Mouse (Mus musculus) MEL (cell line): ENCODE measurements around the gene Tmppe. TPM values are rescaled to one million over a fixed set of nuclear protein-coding genes. Genes with fewer than 3 reads are reported as not detected.

ENCODE experiments used
- DNase-seq: peaks from one replicate; pipeline ENCODE4 v3.0.0; 2011; ENCODE audit warnings: low read depth, low spot score
- H3K27ac ChIP-seq: 2 replicates; pipeline ENCODE4 v1.5.1; 2012; ENCODE audit warnings: low read depth, mild to moderate bottlenecking, control low read depth, low read length, moderate library complexity; ENCODE audit not compliant: control insufficient read depth
- H3K27me3 ChIP-seq, 2 experiments: fragments of 150-350 bp in 1 of 2; sonication (generic) in 1 of 2; 2 replicates each; pipeline ENCODE4 v1.6.1; 2012; ENCODE audit warnings: low read length in 2 of 2, mild to moderate bottlenecking in 2 of 2, improper control_type of control experiment in 1 of 2, moderate library complexity in 1 of 2; ENCODE audit not compliant: insufficient read depth in 2 of 2, control insufficient read depth in 1 of 2
- H3K36me3 ChIP-seq, 2 experiments: 2 replicates each; pipeline ENCODE4 v1.6.1; 2012 to 2014; ENCODE audit warnings: low read length in 2 of 2, improper control_type of control experiment in 1 of 2, inconsistent platforms in 1 of 2, mild to moderate bottlenecking in 1 of 2; ENCODE audit not compliant: insufficient read depth in 2 of 2, control insufficient read depth in 1 of 2
- H3K4me1 ChIP-seq, 2 experiments: fragments of 150-350 bp in 1 of 2; sonication (generic) in 1 of 2; 2 replicates each; pipeline ENCODE4 v1.6.1; 2012; ENCODE audit warnings: low read length in 2 of 2, improper control_type of control experiment in 1 of 2, mild to moderate bottlenecking in 1 of 2; ENCODE audit not compliant: insufficient read depth in 2 of 2, control insufficient read depth in 1 of 2
- H3K4me3 ChIP-seq, 2 experiments: fragments of 150-350 bp in 1 of 2; sonication (generic) in 1 of 2; 2 replicates each; pipeline ENCODE4 v1.5.1; 2012; ENCODE audit warnings: low read depth in 2 of 2, low read length in 2 of 2, mild to moderate bottlenecking in 2 of 2, moderate library complexity in 2 of 2, control low read depth in 1 of 2, improper control_type of control experiment in 1 of 2; ENCODE audit not compliant: control insufficient read depth in 1 of 2, insufficient read depth in 1 of 2
- H3K79me2 ChIP-seq: 2 replicates; pipeline ENCODE4 v1.6.1; 2012; ENCODE audit warnings: mild to moderate bottlenecking, low read length, moderate library complexity; ENCODE audit not compliant: control insufficient read depth, poor library complexity, insufficient read depth
- H3K9ac ChIP-seq: 2 replicates; pipeline ENCODE4 v1.6.1; 2012; ENCODE audit warnings: low read depth, mild to moderate bottlenecking, control low read depth, low read length, moderate library complexity; ENCODE audit not compliant: control insufficient read depth, poor library complexity, severe bottlenecking
- H3K9me3 ChIP-seq: fragments of 150-350 bp; sonication (generic); replicated peaks from 2 replicates; pipeline ENCODE4 v1.6.1; 2012; ENCODE audit warnings: mild to moderate bottlenecking, low read length, improper control_type of control experiment, moderate library complexity; ENCODE audit not compliant: insufficient read depth
- BHLHE40 ChIP-seq: IDR thresholded peaks from 2 replicates; pipeline ENCODE4 v1.6.1; 2012; ENCODE audit warnings: low read depth, mild to moderate bottlenecking, inconsistent platforms, low read length, improper control_type of control experiment, borderline replicate concordance
- CHD1 ChIP-seq: IDR thresholded peaks from 2 replicates; pipeline ENCODE4 v1.6.1; 2012; ENCODE audit warnings: low read depth, mild to moderate bottlenecking, inconsistent platforms, low read length, improper control_type of control experiment
- CTCF ChIP-seq, 3 experiments: IDR thresholded peaks in 2 of 3; conservative IDR thresholded peaks in 1 of 3; 2 replicates each; pipeline ENCODE4 v1.5.1; 2011 to 2012; ENCODE audit warnings: low read length in 3 of 3, low read depth in 2 of 3, mild to moderate bottlenecking in 2 of 3, improper control_type of control experiment in 1 of 3, inconsistent platforms in 1 of 3, mixed read lengths in 1 of 3, moderate library complexity in 1 of 3; ENCODE audit not compliant: control insufficient read depth in 1 of 3, insufficient read depth in 1 of 3, poor library complexity in 1 of 3, severe bottlenecking in 1 of 3
- E2F4 ChIP-seq: IDR thresholded peaks from 2 replicates; pipeline ENCODE4 v1.6.1; 2011; ENCODE audit warnings: low read depth, low read length, improper control_type of control experiment, borderline replicate concordance
- EP300 ChIP-seq, 2 experiments: IDR thresholded peaks; 2 replicates each; pipeline ENCODE4 v1.6.1; 2011; ENCODE audit warnings: improper control_type of control experiment in 2 of 2, low read length in 2 of 2, low read depth in 1 of 2, mild to moderate bottlenecking in 1 of 2
- ETS1 ChIP-seq: IDR thresholded peaks from 2 replicates; pipeline ENCODE4 v1.6.1; 2012; ENCODE audit warnings: low read depth, mild to moderate bottlenecking, inconsistent platforms, low read length, improper control_type of control experiment, moderate library complexity
- JUND ChIP-seq: IDR thresholded peaks from 2 replicates; pipeline ENCODE4 v1.6.1; 2011; ENCODE audit warnings: low read depth, mild to moderate bottlenecking, improper control_type of control experiment, low read length
- MAFK ChIP-seq: IDR thresholded peaks from 2 replicates; pipeline ENCODE4 v1.6.1; 2011; ENCODE audit warnings: low read depth, mild to moderate bottlenecking, low read length, improper control_type of control experiment, borderline replicate concordance
- MAX ChIP-seq: IDR thresholded peaks from 2 replicates; pipeline ENCODE4 v1.6.1; 2011; ENCODE audit warnings: low read length, improper control_type of control experiment
- MEF2A ChIP-seq: IDR thresholded peaks from 2 replicates; pipeline ENCODE4 v1.6.1; 2014; ENCODE audit warnings: low read depth, mild to moderate bottlenecking, inconsistent platforms, low read length, improper control_type of control experiment; ENCODE audit not compliant: poor library complexity, insufficient replicate concordance, severe bottlenecking; ENCODE audit errors: extremely low read depth
- MYB ChIP-seq: IDR thresholded peaks from 2 replicates; pipeline ENCODE4 v1.6.1; 2011; ENCODE audit warnings: mild to moderate bottlenecking, low read depth, low read length, improper control_type of control experiment
- NRF1 ChIP-seq: IDR thresholded peaks from 2 replicates; pipeline ENCODE4 v1.6.1; 2014; ENCODE audit warnings: low read depth, mild to moderate bottlenecking, inconsistent platforms, low read length, improper control_type of control experiment, moderate library complexity; ENCODE audit not compliant: poor library complexity, insufficient read depth, severe bottlenecking
- POLR2AphosphoS2 ChIP-seq: IDR thresholded peaks from 2 replicates; pipeline ENCODE4 v1.6.1; 2011; ENCODE audit warnings: low read length, improper control_type of control experiment
- RAD21 ChIP-seq: IDR thresholded peaks from 2 replicates; pipeline ENCODE4 v1.6.1; 2011; ENCODE audit warnings: mild to moderate bottlenecking, low read depth, low read length, improper control_type of control experiment
- RCOR1 ChIP-seq: IDR thresholded peaks from 2 replicates; pipeline ENCODE4 v1.6.1; 2012; ENCODE audit warnings: low read depth, mild to moderate bottlenecking, inconsistent platforms, low read length, improper control_type of control experiment
- SIN3A ChIP-seq: IDR thresholded peaks from 2 replicates; pipeline ENCODE4 v1.6.1; 2012; ENCODE audit warnings: low read length, improper control_type of control experiment, inconsistent platforms
- SMC3 ChIP-seq: IDR thresholded peaks from 2 replicates; pipeline ENCODE4 v1.6.1; 2011; ENCODE audit warnings: low read depth, low read length, improper control_type of control experiment
- TBP ChIP-seq: IDR thresholded peaks from 2 replicates; pipeline ENCODE4 v1.8.0; 2011; ENCODE audit warnings: low read depth, low read length, improper control_type of control experiment
- TCF12 ChIP-seq: IDR thresholded peaks from 2 replicates; pipeline ENCODE4 v1.6.1; 2014; ENCODE audit warnings: low read depth, mild to moderate bottlenecking, inconsistent platforms, low read length, improper control_type of control experiment, moderate library complexity
- USF1 ChIP-seq: IDR thresholded peaks from 2 replicates; pipeline ENCODE4 v1.6.1; 2014; ENCODE audit warnings: low read depth, mild to moderate bottlenecking, inconsistent platforms, low read length, improper control_type of control experiment, moderate library complexity
- USF2 ChIP-seq, 2 experiments: IDR thresholded peaks; 2 replicates each; pipeline ENCODE4 v1.6.1; 2011 to 2012; ENCODE audit warnings: improper control_type of control experiment in 2 of 2, low read length in 2 of 2, borderline replicate concordance in 1 of 2, inconsistent platforms in 1 of 2, low read depth in 1 of 2, mild to moderate bottlenecking in 1 of 2; ENCODE audit not compliant: insufficient read depth in 1 of 2
- ZKSCAN1 ChIP-seq: IDR thresholded peaks from 2 replicates; pipeline ENCODE4 v1.6.1; 2012; ENCODE audit warnings: low read depth, mild to moderate bottlenecking, inconsistent platforms, low read length, improper control_type of control experiment, moderate library complexity
- ZMIZ1 ChIP-seq: IDR thresholded peaks from 2 replicates; pipeline ENCODE4 v1.6.1; 2012; ENCODE audit warnings: low read depth, mild to moderate bottlenecking, inconsistent platforms, low read length, improper control_type of control experiment, moderate library complexity
- ZNF384 ChIP-seq: IDR thresholded peaks from 2 replicates; pipeline ENCODE4 v1.6.1; 2012; ENCODE audit warnings: low read depth, mild to moderate bottlenecking, inconsistent platforms, low read length, improper control_type of control experiment
- polyA plus RNA-seq, 2 experiments: library from polyadenylated mRNA; stranded (reverse) in 1 of 2; unstranded in 1 of 2; fragments of >175 nt in 1 of 2; fragments of >200 nt in 1 of 2; gene quantifications; 2 replicates each; pipeline versions ENCODE4 v1.2.1 to v1.2.4; 2012; ENCODE audit warnings: low replicate concordance in 2 of 2, low read depth in 1 of 2; ENCODE audit not compliant: insufficient read length in 2 of 2, insufficient read depth in 1 of 2, missing spikeins in 1 of 2
- total RNA-seq: library from RNA; depleted of rRNA; stranded (reverse); fragments of 300-350 nt; gene quantifications from 2 replicates; pipeline ENCODE4 v1.2.3, GENCODE M21; 2012

The Tmppe gene
- total and polyA plus RNA-seq, 3 experiments, result 7.5 to 9.2 TPM; not detected in 1

- TF ChIP-seq USF1 (no peak), SMC3 (peak; percentile 72), ETS1 (no peak), SIN3A (no peak), MEF2A (no peak), ZKSCAN1 (no peak), CTCF (IDR thresholded peaks at IDR 0.05 in 2 of 3, conservative IDR thresholded peaks at IDR 0.05 in 1 of 3; ENCODE audit: control insufficient read depth in 1 of 3, insufficient read depth in 1 of 3, low read depth in 2 of 3, low read length in 3 of 3, poor library complexity in 1 of 3, severe bottlenecking in 1 of 3) (peak; percentile 50 to 74 (median 62)), POLR2AphosphoS2 (no peak), MAX (no peak)
Observed at GRCm38 (mm10) chr9:114380881-114381733, 19.8 kb upstream of the Tmppe start (continued).

GRCm38 (mm10) chr9:114382936-114383710, 17.8 kb upstream of the Tmppe start:
- no peak overlapping the region for H3K4me3 ChIP-seq
- no peak for DNase-seq
- H3K9ac ChIP-seq, result no peak overlapping the region
- peaks cover 0 to 1% of the 10 kb centered on the region in 2 experiments; a peak in 2 of 4 replicates for H3K36me3 ChIP-seq
- no peaks in the 10 kb centered on the region for H3K4me1 ChIP-seq
- H3K27me3 ChIP-seq, result no peaks in the 10 kb centered on the region
- H3K27ac ChIP-seq, result no peak overlapping the region
- no peaks in the 10 kb centered on the region for H3K79me2 ChIP-seq
- TF ChIP-seq CHD1 (no peak), BHLHE40 (no peak), EP300 (IDR thresholded peaks at IDR 0.05; ENCODE audit: low read depth in 1 of 2, low read length in 2 of 2) (no peak), SIN3A (no peak), RCOR1 (no peak), ETS1 (no peak), USF2 (IDR thresholded peaks at IDR 0.05; ENCODE audit: borderline replicate concordance in 1 of 2, insufficient read depth in 1 of 2, low read depth in 1 of 2, low read length in 2 of 2) (no peak), NRF1 (no peak), SMC3 (no peak), CTCF (IDR thresholded peaks at IDR 0.05 in 2 of 3, conservative IDR thresholded peaks at IDR 0.05 in 1 of 3; ENCODE audit: control insufficient read depth in 1 of 3, insufficient read depth in 1 of 3, low read depth in 2 of 3, low read length in 3 of 3, poor library complexity in 1 of 3, severe bottlenecking in 1 of 3) (no peak), ZMIZ1 (no peak), TCF12 (no peak), ZNF384 (no peak), RAD21 (no peak), MAFK (no peak), MYB (no peak), TBP (no peak), JUND (no peak), E2F4 (no peak)
- no peaks in the 10 kb centered on the region for H3K9me3 ChIP-seq
